24 mouse cellular contexts compared by ENCODE assay signal in genomic region chr5:46541333-46542324, GRCm38 (mm10).
DNase-seq lines count a peak whose midpoint lies in the region; ATAC-seq lines count a peak whose summit lies in the region.
"Had no signal": no experiment of that assay in that cellular context is flagged by ENCODE, and none has a peak within 500 bp of the region (broad histone marks: within the 10 kb centered on the region; RNA-seq: fewer than 3 reads in every experiment).

No protein-coding gene starts in this region.

- DNase-seq in embryonic facial prominence, embryonic 11.5 days (ENCODE audit: low spot score), result peak; percentile 14
- DNase-seq in embryonic facial prominence, embryonic 10.5 days (ENCODE audit: low spot score), result no peak
- peak; percentile 30 for DNase-seq in forebrain, embryonic 14.5 days (ENCODE audit: low spot score)
- no peak for DNase-seq in adrenal gland, postnatal 25 days
- DNase-seq in layer of hippocampus, adult 9-11 months, result no peak
- DNase-seq: adrenal gland, adult 8-10 months; adrenal gland, postnatal 36 days; cerebellum, adult 11 months; cerebellum, adult 2 months; cerebellum, adult 9-11 months; cerebellum, postnatal 25 days; gastrocnemius, adult 2 months; gastrocnemius, postnatal 14 days; heart, adult 11 months; kidney, adult 2 months had no signal

- no peak overlapping the region for H3K4me2 ChIP-seq in embryonic facial prominence, embryonic 11.5 days (ENCODE audit: low read depth, low read length)
- no peak overlapping the region for H3K4me2 ChIP-seq in forebrain, embryonic 12.5 days
- H3K4me2 ChIP-seq in forebrain, embryonic 15.5 days (replicated peaks), result no peak overlapping the region
- H3K4me2 ChIP-seq in forebrain, embryonic 14.5 days (ENCODE audit: low read length), result no peak overlapping the region
- H3K4me2 ChIP-seq: embryonic facial prominence, embryonic 13.5 days; heart, embryonic 11.5 days; hindbrain, embryonic 12.5 days; hindbrain, embryonic 15.5 days had no signal

- H3K36me3 ChIP-seq in embryonic facial prominence, embryonic 11.5 days (replicated peaks; ENCODE audit: control insufficient read depth, insufficient read depth, low read depth, low read length), result no peaks in the 10 kb centered on the region
- H3K36me3 ChIP-seq in embryonic facial prominence, embryonic 10.5 days (replicated peaks), result no peaks in the 10 kb centered on the region
- no peaks in the 10 kb centered on the region for H3K36me3 ChIP-seq in forebrain, embryonic 12.5 days (replicated peaks)
- no peaks in the 10 kb centered on the region for H3K36me3 ChIP-seq in forebrain, embryonic 15.5 days
- H3K36me3 ChIP-seq in forebrain, embryonic 14.5 days (ENCODE audit: control insufficient read depth, insufficient read depth, low read length), result no peaks in the 10 kb centered on the region
- H3K36me3 ChIP-seq: embryonic facial prominence, embryonic 13.5 days; hindbrain, embryonic 12.5 days; hindbrain, embryonic 15.5 days had no signal

- 73% methylated on average over 9 of the region's 9 CpGs for WGBS in embryonic facial prominence, embryonic 11.5 days
- 73% methylated on average over 9 of the region's 9 CpGs for WGBS in embryonic facial prominence, embryonic 10.5 days
- WGBS in forebrain, embryonic 12.5 days, result 19% methylated on average over 9 of the region's 9 CpGs
- 16% methylated on average over 9 of the region's 9 CpGs for WGBS in forebrain, embryonic 15.5 days
- WGBS in forebrain, embryonic 14.5 days, result 18% methylated on average over 9 of the region's 9 CpGs

- H3K4me1 ChIP-seq in embryonic facial prominence, embryonic 11.5 days (ENCODE audit: control insufficient read depth, insufficient read depth, low read length), result no peaks in the 10 kb centered on the region
- no peaks in the 10 kb centered on the region for H3K4me1 ChIP-seq in embryonic facial prominence, embryonic 10.5 days
- no peaks in the 10 kb centered on the region; the same call in 1 of the 2 replicates for H3K4me1 ChIP-seq in forebrain, embryonic 12.5 days
- H3K4me1 ChIP-seq in forebrain, embryonic 15.5 days, result no peaks in the 10 kb centered on the region
- peaks cover 5% of the 10 kb centered on the region; the same call in 1 of the 2 replicates for H3K4me1 ChIP-seq in forebrain, embryonic 14.5 days (ENCODE audit: control insufficient read depth, insufficient read depth, low read length)
- H3K4me1 ChIP-seq: embryonic facial prominence, embryonic 13.5 days; hindbrain, embryonic 12.5 days; hindbrain, embryonic 15.5 days had no signal

- no peak overlapping the region for H3K27ac ChIP-seq in embryonic facial prominence, embryonic 11.5 days (replicated peaks; ENCODE audit: low read depth, low read length)
- no peak overlapping the region for H3K27ac ChIP-seq in embryonic facial prominence, embryonic 10.5 days (replicated peaks)
- no peak overlapping the region for H3K27ac ChIP-seq in forebrain, embryonic 12.5 days
- no peak overlapping the region for H3K27ac ChIP-seq in forebrain, embryonic 15.5 days (replicated peaks)
- no peak overlapping the region for H3K27ac ChIP-seq in forebrain, embryonic 14.5 days (ENCODE audit: low read depth, low read length)
- H3K27ac ChIP-seq: embryonic facial prominence, embryonic 13.5 days; gastrocnemius, adult 2 months; hindbrain, embryonic 12.5 days; hindbrain, embryonic 15.5 days had no signal

- H3K9ac ChIP-seq in embryonic facial prominence, embryonic 11.5 days (replicated peaks; ENCODE audit: low read length), result no peak overlapping the region
- H3K9ac ChIP-seq in forebrain, embryonic 12.5 days, result no peak overlapping the region
- H3K9ac ChIP-seq in forebrain, embryonic 15.5 days (replicated peaks), result no peak overlapping the region
- no peak overlapping the region for H3K9ac ChIP-seq in forebrain, embryonic 14.5 days (ENCODE audit: low read length)
- H3K9ac ChIP-seq: embryonic facial prominence, embryonic 13.5 days; hindbrain, embryonic 12.5 days; hindbrain, embryonic 15.5 days had no signal

- no peak overlapping the region for H3K4me3 ChIP-seq in embryonic facial prominence, embryonic 11.5 days (ENCODE audit: low read depth, low read length)
- H3K4me3 ChIP-seq in embryonic facial prominence, embryonic 10.5 days, result no peak overlapping the region
- H3K4me3 ChIP-seq in forebrain, embryonic 12.5 days (replicated peaks), result no peak overlapping the region
- no peak overlapping the region for H3K4me3 ChIP-seq in forebrain, embryonic 15.5 days
- no peak overlapping the region for H3K4me3 ChIP-seq in forebrain, embryonic 14.5 days (ENCODE audit: low read depth, low read length)
- H3K4me3 ChIP-seq: embryonic facial prominence, embryonic 13.5 days; erythroblast, embryonic 14.5 days; gastrocnemius, adult 2 months; hindbrain, embryonic 12.5 days; hindbrain, embryonic 15.5 days had no signal

- peak; percentile 73 for ATAC-seq in embryonic facial prominence, embryonic 11.5 days (replicated peaks; ENCODE audit: insufficient number of reproducible peaks, low FRiP score, low TSS enrichment, low read depth)
- ATAC-seq in forebrain, embryonic 12.5 days (ENCODE audit: low FRiP score), result peak; percentile 80; the same call in 1 of the 2 replicates
- no peak for ATAC-seq in forebrain, embryonic 15.5 days (replicated peaks)
- peak; percentile 60; the same call in 1 of the 2 replicates for ATAC-seq in forebrain, embryonic 14.5 days
- ATAC-seq: activated CD4-positive, CD25-positive, alpha-beta regulatory T cell, adult 4 months; intestine, postnatal 0 days had no signal

- H3K9me3 ChIP-seq in embryonic facial prominence, embryonic 11.5 days (replicated peaks; ENCODE audit: control insufficient read depth, low read length), result no peaks in the 10 kb centered on the region
- H3K9me3 ChIP-seq in embryonic facial prominence, embryonic 10.5 days, result no peaks in the 10 kb centered on the region
- H3K9me3 ChIP-seq in forebrain, embryonic 12.5 days, result no peaks in the 10 kb centered on the region
- no peaks in the 10 kb centered on the region for H3K9me3 ChIP-seq in forebrain, embryonic 15.5 days
- H3K9me3 ChIP-seq in forebrain, embryonic 14.5 days (replicated peaks; ENCODE audit: control insufficient read depth, low read length), result no peaks in the 10 kb centered on the region
- H3K9me3 ChIP-seq: embryonic facial prominence, embryonic 13.5 days; hindbrain, embryonic 12.5 days; hindbrain, embryonic 15.5 days had no signal

- no peaks in the 10 kb centered on the region for H3K27me3 ChIP-seq in embryonic facial prominence, embryonic 11.5 days (ENCODE audit: control insufficient read depth, insufficient read depth, low read length)
- no peaks in the 10 kb centered on the region for H3K27me3 ChIP-seq in embryonic facial prominence, embryonic 10.5 days (replicated peaks; ENCODE audit: low read depth, poor library complexity, severe bottlenecking)
- H3K27me3 ChIP-seq in forebrain, embryonic 12.5 days, result no peaks in the 10 kb centered on the region
- no peaks in the 10 kb centered on the region for H3K27me3 ChIP-seq in forebrain, embryonic 15.5 days
- no peaks in the 10 kb centered on the region for H3K27me3 ChIP-seq in forebrain, embryonic 14.5 days (replicated peaks; ENCODE audit: control insufficient read depth, insufficient read depth, low read length)
- H3K27me3 ChIP-seq: embryonic facial prominence, embryonic 13.5 days; hindbrain, embryonic 12.5 days; hindbrain, embryonic 15.5 days had no signal

Comparison
In these comparisons a context has a peak if more than half of its experiments do, and no peak if none do; other contexts are left out.
1. DNase-seq: peak in embryonic facial prominence, embryonic 11.5 days (single experiment) and forebrain, embryonic 14.5 days (single experiment); none in embryonic facial prominence, embryonic 10.5 days (single experiment), adrenal gland, postnatal 25 days (single experiment) and layer of hippocampus, adult 9-11 months (single experiment).